Mouse (Mus musculus) lung, postnatal 0 days (tissue): ENCODE results near the gene Gm21958.

Source experiments
- CTCF ChIP-seq: IDR thresholded peaks from 2 replicates; pipeline ENCODE4 v1.5.1; 2016; ENCODE audit warnings: antibody characterized with exemption, mild to moderate bottlenecking
- EP300 ChIP-seq: IDR thresholded peaks from 2 replicates; pipeline ENCODE4 v1.6.1; 2016; ENCODE audit warnings: antibody characterized with exemption, mild to moderate bottlenecking, control low read depth

GRCm38 (mm10) chr3:54732371-54732770 lies 18.2 kb upstream of the Gm21958 start:
- TF ChIP-seq CTCF (no peak), EP300 (no peak)
